Mouse (Mus musculus) neural tube, embryonic 14.5 days (tissue): ENCODE measurements around the gene 4932438H23Rik. TPM values are rescaled to one million over a fixed set of nuclear protein-coding genes. Genes with fewer than 3 reads are reported as not detected.

Experiments used
- ATAC-seq: fragments of 200-750 bp; cut with Nextera tagmentation; 2 replicates; pipeline ENCODE4 v1.8.0; 2017; ENCODE audit warnings: low read depth, mild to moderate bottlenecking, moderate TSS enrichment, moderate library complexity
- H3K27ac ChIP-seq: fragments of 300-500 bp; sonication (generic); 2 replicates; pipeline ENCODE4 v1.5.1; 2014; ENCODE audit warnings: low read depth, mild to moderate bottlenecking, control low read depth, low read length, moderate library complexity, mixed read lengths
- H3K27me3 ChIP-seq: fragments of 300-500 bp; sonication (generic); 2 replicates; pipeline ENCODE4 v1.6.1; 2014; ENCODE audit warnings: low read length; ENCODE audit not compliant: control insufficient read depth, insufficient read depth
- H3K36me3 ChIP-seq: fragments of 300-500 bp; sonication (generic); 2 replicates; pipeline ENCODE4 v1.6.1; 2014; ENCODE audit warnings: low read length, mixed read lengths; ENCODE audit not compliant: control insufficient read depth, insufficient read depth
- H3K4me1 ChIP-seq: fragments of 300-500 bp; sonication (generic); 2 replicates; pipeline ENCODE4 v1.6.1; 2014; ENCODE audit warnings: low read length; ENCODE audit not compliant: control insufficient read depth, insufficient read depth
- H3K4me2 ChIP-seq: fragments of 300-500 bp; sonication (generic); 2 replicates; pipeline ENCODE4 v1.6.1; 2014; ENCODE audit warnings: mild to moderate bottlenecking, low read depth, low read length, control low read depth
- H3K4me3 ChIP-seq: fragments of 300-500 bp; sonication (generic); 2 replicates; pipeline ENCODE4 v1.5.1; 2014; ENCODE audit warnings: low read depth, low read length, control low read depth, mixed read lengths
- H3K9ac ChIP-seq: fragments of 300-500 bp; sonication (generic); replicated peaks from 2 replicates; pipeline ENCODE4 v1.6.1; 2014; ENCODE audit warnings: low read depth, mild to moderate bottlenecking, control low read depth, low read length, mixed read lengths
- H3K9me3 ChIP-seq: fragments of 300-500 bp; sonication (generic); 2 replicates; pipeline ENCODE4 v1.6.1; 2016; ENCODE audit warnings: low read length; ENCODE audit not compliant: control insufficient read depth
- WGBS: fragments of 180-500 bp; shearing (Covaris S2); extraction: QIAGEN DNeasy Blood & Tissue Kit; methylation state at CpG from one replicate; pipeline ENCODE4 v1.1.7; 2014; 5-methylcytosine and 5-hydroxymethylcytosine counted together
- polyA plus RNA-seq: library from polyadenylated mRNA; unstranded; fragments of >200 nt; fragmentation: Nextera tagmentation; extraction: Ambion mirVana; gene quantifications from 2 replicates; pipeline ENCODE4 v1.2.1, GENCODE M21; 2014

Gene 4932438H23Rik
- polyA plus RNA-seq, 1 experiment from 2014 or later = 0.37 TPM

DNA sequence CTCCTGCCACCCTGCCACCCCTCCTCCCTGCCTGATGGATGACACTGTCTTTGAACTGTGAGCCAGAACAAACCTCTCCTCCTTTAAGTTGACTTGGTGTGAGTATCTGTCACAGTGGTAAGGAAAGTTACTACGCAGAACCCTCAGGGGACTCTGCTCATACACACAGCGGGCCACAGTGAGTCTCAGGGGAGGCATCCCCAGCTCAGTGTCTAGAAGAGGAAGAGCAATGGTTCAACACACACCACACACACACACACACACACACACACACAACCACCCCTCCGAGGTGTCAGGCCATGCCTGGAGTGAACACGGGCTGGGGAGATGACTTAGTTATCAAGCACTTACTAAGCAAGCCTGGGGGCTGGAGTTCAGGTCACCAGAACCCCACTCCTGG lies 33.5 kb upstream of the 4932438H23Rik start:
- Histone ChIP-seq H3K36me3 (no peaks in the 10 kb centered on the region), H3K9ac (no peak overlapping the region), H3K4me3 (no peak overlapping the region), H3K27ac (no peak overlapping the region), H3K27me3 (0 out of 2 replicates have a peak, but pooled peaks cover 3% of the 10 kb centered on the region), H3K4me2 (no peak overlapping the region), H3K4me1 (no peaks in the 10 kb centered on the region), H3K9me3 (no peaks in the 10 kb centered on the region)
- 77% methylated on average over 4 of the region's 4 CpGs for WGBS
- no peak for ATAC-seq

DNA sequence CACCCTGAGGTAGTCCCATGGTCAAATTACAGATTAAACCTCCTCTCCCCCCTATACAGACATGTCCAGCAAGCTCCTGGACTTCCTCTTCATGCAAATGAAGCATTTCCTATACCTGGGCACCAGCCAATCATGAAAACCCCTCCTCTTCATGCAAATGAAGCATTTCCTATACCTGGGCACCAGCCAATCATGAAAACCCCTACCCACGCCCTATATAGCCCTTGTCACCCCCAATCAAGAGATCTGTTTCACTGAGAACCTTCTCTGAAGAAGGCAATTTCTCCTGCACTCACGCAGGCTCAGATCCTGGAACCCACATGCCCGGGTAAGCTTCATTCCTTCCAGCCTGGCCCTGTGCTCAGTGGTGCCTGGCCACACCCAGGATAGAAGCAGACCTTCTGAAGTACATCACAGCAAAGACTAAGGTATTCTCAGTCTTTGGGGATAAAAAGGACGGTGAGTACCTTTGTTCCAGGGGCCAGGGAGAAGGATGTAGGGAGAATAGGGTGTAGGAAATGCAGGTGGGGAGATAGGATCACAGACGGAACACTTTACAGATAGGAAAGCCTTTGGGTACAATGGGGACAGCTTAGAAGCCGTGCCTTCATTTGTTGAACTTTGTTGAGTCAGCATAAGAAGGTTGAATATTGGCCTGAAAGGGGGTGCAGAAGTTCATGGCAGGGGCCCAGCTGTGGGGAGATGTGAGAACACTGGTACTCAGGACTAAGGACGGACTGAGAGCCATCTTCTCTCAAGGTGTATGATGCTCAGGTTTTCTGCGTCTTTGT lies 32.0 kb upstream of the 4932438H23Rik start:
- Histone ChIP-seq H3K9ac (no peak overlapping the region), H3K4me2 (no peak overlapping the region), H3K4me1 (no peaks in the 10 kb centered on the region), H3K27ac (no peak overlapping the region), H3K9me3 (no peaks in the 10 kb centered on the region), H3K36me3 (no peaks in the 10 kb centered on the region), H3K4me3 (no peak overlapping the region), H3K27me3 (no peaks in the 10 kb centered on the region)
- WGBS = 83% methylated on average over 8 of the region's 8 CpGs
- ATAC-seq = no peak

DNA sequence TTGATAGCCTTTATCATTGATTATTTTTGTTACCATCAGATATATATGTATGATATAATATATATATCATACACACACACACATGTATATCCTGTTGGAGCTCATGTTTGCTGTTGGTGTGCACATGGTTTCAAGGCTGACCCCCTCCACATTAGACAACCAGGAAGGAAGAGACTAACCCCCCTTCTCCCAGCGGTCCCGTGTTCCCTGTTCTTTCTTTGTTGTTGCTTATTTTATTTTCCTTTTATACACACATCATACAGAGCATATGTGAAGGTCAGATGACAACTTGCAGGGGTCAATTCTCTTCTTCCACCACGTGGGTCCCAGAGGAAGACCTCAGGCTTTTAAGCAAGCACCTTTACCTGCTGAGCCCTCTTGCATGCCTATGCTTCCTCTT lies 29.3 kb upstream of the 4932438H23Rik start:
- ATAC-seq = no peak
- H3K4me2 ChIP-seq = no peak overlapping the region
- H3K36me3 ChIP-seq = no peaks in the 10 kb centered on the region
- 79% methylated on average over 3 of the region's 3 CpGs for WGBS
- no peak overlapping the region for H3K27ac ChIP-seq
- no peak overlapping the region for H3K9ac ChIP-seq
- H3K4me1 ChIP-seq = no peaks in the 10 kb centered on the region
- H3K27me3 ChIP-seq = no peaks in the 10 kb centered on the region
- no peaks in the 10 kb centered on the region for H3K9me3 ChIP-seq
- no peak overlapping the region for H3K4me3 ChIP-seq

DNA sequence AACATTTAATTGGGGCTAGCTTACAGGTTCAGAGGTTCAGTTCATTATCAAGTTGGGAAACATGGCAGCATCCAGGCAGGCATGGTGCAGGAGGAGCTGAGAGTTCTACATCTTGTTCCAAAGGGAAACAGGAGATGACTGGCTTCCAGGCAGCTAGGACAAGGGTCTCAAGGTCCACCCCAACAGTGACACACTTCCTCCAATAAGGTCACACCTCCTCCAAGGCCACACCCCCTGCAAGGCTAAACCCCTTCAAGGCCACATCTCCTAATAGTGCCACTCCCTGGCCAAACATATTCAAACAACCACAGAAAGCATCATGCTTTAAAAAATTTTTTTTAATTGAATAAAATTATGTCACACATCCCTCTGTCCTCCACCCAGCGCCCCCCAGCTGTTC lies 28.9 kb upstream of the 4932438H23Rik start:
- H3K4me3 ChIP-seq = no peak overlapping the region
- no peaks in the 10 kb centered on the region for H3K4me1 ChIP-seq
- no peak for ATAC-seq
- H3K4me2 ChIP-seq = no peak overlapping the region
- H3K27me3 ChIP-seq = no peaks in the 10 kb centered on the region
- no peak overlapping the region for H3K9ac ChIP-seq
- H3K27ac ChIP-seq = no peak overlapping the region
- H3K9me3 ChIP-seq = no peaks in the 10 kb centered on the region
- WGBS = 82% methylated on average over 1 of the region's 1 CpGs
- no peaks in the 10 kb centered on the region for H3K36me3 ChIP-seq

DNA sequence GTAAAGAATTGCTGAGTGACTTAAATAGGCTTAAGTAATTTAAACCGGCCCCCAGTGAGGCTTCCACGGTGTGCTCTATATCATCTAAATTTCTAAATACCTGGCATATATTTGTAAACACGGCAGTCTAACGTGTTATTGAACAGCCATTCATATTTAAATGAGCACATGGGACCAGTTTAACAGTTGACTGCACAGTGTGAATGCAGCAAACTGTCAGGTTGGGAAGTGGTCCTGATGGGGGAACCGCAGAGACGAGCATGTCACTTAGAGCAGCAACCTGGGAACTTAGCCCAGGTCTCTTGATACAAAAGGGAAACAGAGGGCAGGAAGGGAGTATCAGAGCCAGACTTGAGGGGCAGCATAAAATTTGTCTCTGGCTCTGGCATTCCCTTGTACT lies 25.0 kb upstream of the 4932438H23Rik start:
- Histone ChIP-seq H3K27ac (no peak overlapping the region), H3K36me3 (no peaks in the 10 kb centered on the region), H3K4me1 (no peaks in the 10 kb centered on the region), H3K9me3 (no peaks in the 10 kb centered on the region), H3K9ac (no peak overlapping the region), H3K4me2 (no peak overlapping the region), H3K4me3 (no peak overlapping the region), H3K27me3 (peaks cover 3% of the 10 kb centered on the region; the same call in 1 of the 2 replicates)
- WGBS = 30% methylated on average over 6 of the region's 6 CpGs
- ATAC-seq = no peak

DNA sequence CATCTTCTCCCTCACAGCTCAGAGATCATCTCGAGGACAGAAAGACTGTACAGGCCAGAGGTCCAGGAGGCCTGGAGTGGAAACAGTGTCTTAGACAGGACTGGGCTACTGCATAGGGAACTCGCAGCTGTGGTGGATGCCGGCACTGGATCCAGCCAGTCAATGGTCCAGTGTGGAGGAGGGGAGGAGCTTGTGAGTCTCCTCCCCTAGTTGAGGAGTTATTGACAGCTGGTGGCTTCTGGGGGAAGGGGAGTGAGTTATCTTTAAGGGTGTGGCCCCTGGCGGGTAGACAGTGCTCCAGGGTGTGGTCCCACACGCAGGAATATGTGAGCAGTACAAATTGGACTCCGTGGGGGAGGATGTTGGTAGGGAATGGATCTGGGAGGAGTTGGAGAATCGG lies 21.8 kb upstream of the 4932438H23Rik start:
- H3K27ac ChIP-seq = no peak overlapping the region
- H3K36me3 ChIP-seq = no peaks in the 10 kb centered on the region
- no peak overlapping the region for H3K9ac ChIP-seq
- no peaks in the 10 kb centered on the region for H3K9me3 ChIP-seq
- no peak for ATAC-seq
- H3K4me2 ChIP-seq = no peak overlapping the region
- 67% methylated on average over 7 of the region's 7 CpGs for WGBS
- no peak overlapping the region for H3K4me3 ChIP-seq
- H3K27me3 ChIP-seq = peaks cover 3% of the 10 kb centered on the region; the same call in 1 of the 2 replicates
- no peaks in the 10 kb centered on the region for H3K4me1 ChIP-seq

DNA sequence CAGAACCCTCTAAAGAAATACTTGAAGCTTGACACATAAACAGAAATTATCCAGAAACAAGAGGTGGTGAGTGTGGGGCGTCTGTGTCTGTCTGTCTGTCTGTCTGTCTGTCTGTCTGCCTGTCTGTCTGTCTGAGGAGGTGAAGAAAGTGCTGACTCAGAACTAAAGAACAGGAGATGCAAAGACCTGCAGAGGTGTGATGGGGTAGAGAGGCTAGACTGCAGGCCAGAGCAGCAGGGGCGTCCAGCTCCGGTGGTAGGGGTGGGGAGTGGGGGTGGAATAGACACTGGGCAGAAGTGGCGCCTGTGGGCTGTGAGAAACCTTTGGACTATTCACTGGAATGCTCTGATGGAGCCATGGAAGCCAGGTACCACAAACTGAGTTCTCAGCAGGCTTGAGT lies 21.1 kb upstream of the 4932438H23Rik start:
- Histone ChIP-seq H3K36me3 (no peaks in the 10 kb centered on the region), H3K4me2 (no peak overlapping the region), H3K9ac (no peak overlapping the region), H3K4me3 (no peak overlapping the region), H3K9me3 (no peaks in the 10 kb centered on the region), H3K27ac (no peak overlapping the region), H3K4me1 (no peaks in the 10 kb centered on the region), H3K27me3 (peaks cover 3% of the 10 kb centered on the region; the same call in 1 of the 2 replicates)
- 92% methylated on average over 4 of the region's 4 CpGs for WGBS
- no peak for ATAC-seq

DNA sequence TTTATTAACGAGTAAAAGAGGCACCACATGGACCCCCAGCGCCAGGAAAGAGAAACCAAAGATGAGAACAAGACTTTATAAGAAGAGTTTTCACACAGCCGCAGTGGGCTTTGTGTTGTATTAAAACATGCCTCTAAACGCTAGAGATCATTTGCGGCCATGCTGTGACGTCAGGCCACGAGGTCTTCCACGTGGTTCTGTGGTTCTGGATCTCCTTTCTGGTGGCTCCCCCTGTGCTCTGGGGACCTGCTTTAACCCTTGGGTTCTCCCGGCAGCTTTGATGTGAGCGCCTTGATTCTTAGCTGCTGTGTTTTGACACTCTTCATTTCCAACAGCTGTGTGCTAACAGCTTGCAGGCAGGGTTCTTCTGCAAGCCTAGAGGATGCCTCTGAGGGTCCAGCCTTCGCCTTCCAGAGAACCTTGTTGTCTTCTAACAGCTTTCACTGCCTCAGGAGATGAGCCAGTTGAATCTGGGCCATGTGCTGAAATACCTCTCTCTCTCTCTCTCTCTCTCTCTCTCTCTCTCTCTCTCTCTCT lies 16.1 kb upstream of the 4932438H23Rik start:
- Histone ChIP-seq H3K4me1 (no peaks in the 10 kb centered on the region), H3K9me3 (no peaks in the 10 kb centered on the region), H3K4me3 (no peak overlapping the region), H3K4me2 (no peak overlapping the region), H3K36me3 (no peaks in the 10 kb centered on the region), H3K27me3 (peaks cover under 1% of the 10 kb centered on the region; the same call in 1 of the 2 replicates), H3K9ac (no peak overlapping the region), H3K27ac (no peak overlapping the region)
- WGBS = 62% methylated on average over 11 of the region's 11 CpGs
- no peak for ATAC-seq

DNA sequence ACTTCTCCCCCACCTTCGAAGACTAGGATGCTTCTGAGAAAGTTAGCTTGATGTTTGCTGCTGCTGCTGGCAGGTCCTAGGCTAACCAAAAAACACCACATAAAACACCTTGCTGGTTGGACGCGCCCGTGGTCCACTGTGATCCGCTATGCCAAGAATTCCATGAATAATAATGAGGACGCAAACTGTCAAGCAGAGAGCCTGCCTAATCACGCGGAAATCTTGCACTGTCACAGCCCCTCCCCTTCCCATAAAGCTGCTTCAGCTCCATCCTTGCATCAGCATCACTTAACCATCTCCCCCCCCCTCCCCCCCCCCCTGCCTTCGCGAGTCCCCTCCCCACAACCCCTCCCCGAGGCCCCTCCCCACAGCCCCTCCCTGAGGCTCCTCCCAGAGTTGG lies 12.7 kb upstream of the 4932438H23Rik start:
- no peak for ATAC-seq
- WGBS = 45% methylated on average over 9 of the region's 11 CpGs
- no peaks in the 10 kb centered on the region for H3K9me3 ChIP-seq
- H3K4me3 ChIP-seq = no peak overlapping the region
- H3K4me1 ChIP-seq = no peaks in the 10 kb centered on the region
- H3K36me3 ChIP-seq = no peaks in the 10 kb centered on the region
- H3K27me3 ChIP-seq = peaks cover 5% of the 10 kb centered on the region; the same call in 1 of the 2 replicates
- no peak overlapping the region for H3K27ac ChIP-seq
- H3K4me2 ChIP-seq = no peak overlapping the region
- H3K9ac ChIP-seq = no peak overlapping the region
